Mouse (Mus musculus) MEL (cell line): ENCODE measurements at regions not wholly inside any gene's neighbourhood (a gene's known extent, or its start where the extent isn't known, plus 50 kb on each side); places are given as distances from the start of the nearest gene placed in this dataset.

Source experiments
- DNase-seq: peaks from one replicate; pipeline ENCODE4 v3.0.0; 2011; ENCODE audit warnings: low read depth, low spot score
- H3K27ac ChIP-seq: 2 replicates; pipeline ENCODE4 v1.5.1; 2012; ENCODE audit warnings: low read depth, mild to moderate bottlenecking, control low read depth, low read length, moderate library complexity; ENCODE audit not compliant: control insufficient read depth
- H3K27me3 ChIP-seq, 2 experiments: fragments of 150-350 bp in 1 of 2; sonication (generic) in 1 of 2; 2 replicates each; pipeline ENCODE4 v1.6.1; 2012; ENCODE audit warnings: low read length in 2 of 2, mild to moderate bottlenecking in 2 of 2, improper control_type of control experiment in 1 of 2, moderate library complexity in 1 of 2; ENCODE audit not compliant: insufficient read depth in 2 of 2, control insufficient read depth in 1 of 2
- H3K36me3 ChIP-seq, 2 experiments: 2 replicates each; pipeline ENCODE4 v1.6.1; 2012 to 2014; ENCODE audit warnings: low read length in 2 of 2, improper control_type of control experiment in 1 of 2, inconsistent platforms in 1 of 2, mild to moderate bottlenecking in 1 of 2; ENCODE audit not compliant: insufficient read depth in 2 of 2, control insufficient read depth in 1 of 2
- H3K4me1 ChIP-seq, 2 experiments: fragments of 150-350 bp in 1 of 2; sonication (generic) in 1 of 2; 2 replicates each; pipeline ENCODE4 v1.6.1; 2012; ENCODE audit warnings: low read length in 2 of 2, improper control_type of control experiment in 1 of 2, mild to moderate bottlenecking in 1 of 2; ENCODE audit not compliant: insufficient read depth in 2 of 2, control insufficient read depth in 1 of 2
- H3K4me3 ChIP-seq, 2 experiments: fragments of 150-350 bp in 1 of 2; sonication (generic) in 1 of 2; 2 replicates each; pipeline ENCODE4 v1.5.1; 2012; ENCODE audit warnings: low read depth in 2 of 2, low read length in 2 of 2, mild to moderate bottlenecking in 2 of 2, moderate library complexity in 2 of 2, control low read depth in 1 of 2, improper control_type of control experiment in 1 of 2; ENCODE audit not compliant: control insufficient read depth in 1 of 2, insufficient read depth in 1 of 2
- H3K79me2 ChIP-seq: 2 replicates; pipeline ENCODE4 v1.6.1; 2012; ENCODE audit warnings: mild to moderate bottlenecking, low read length, moderate library complexity; ENCODE audit not compliant: control insufficient read depth, poor library complexity, insufficient read depth
- H3K9ac ChIP-seq: 2 replicates; pipeline ENCODE4 v1.6.1; 2012; ENCODE audit warnings: low read depth, mild to moderate bottlenecking, control low read depth, low read length, moderate library complexity; ENCODE audit not compliant: control insufficient read depth, poor library complexity, severe bottlenecking
- H3K9me3 ChIP-seq: fragments of 150-350 bp; sonication (generic); replicated peaks from 2 replicates; pipeline ENCODE4 v1.6.1; 2012; ENCODE audit warnings: mild to moderate bottlenecking, low read length, improper control_type of control experiment, moderate library complexity; ENCODE audit not compliant: insufficient read depth
- BHLHE40 ChIP-seq: IDR thresholded peaks from 2 replicates; pipeline ENCODE4 v1.6.1; 2012; ENCODE audit warnings: low read depth, mild to moderate bottlenecking, inconsistent platforms, low read length, improper control_type of control experiment, borderline replicate concordance
- CHD2 ChIP-seq: IDR thresholded peaks from 2 replicates; pipeline ENCODE4 v1.6.1; 2011; ENCODE audit warnings: low read length, improper control_type of control experiment
- CTCF ChIP-seq, 3 experiments: IDR thresholded peaks in 2 of 3; conservative IDR thresholded peaks in 1 of 3; 2 replicates each; pipeline ENCODE4 v1.5.1; 2011 to 2012; ENCODE audit warnings: low read length in 3 of 3, low read depth in 2 of 3, mild to moderate bottlenecking in 2 of 3, improper control_type of control experiment in 1 of 3, inconsistent platforms in 1 of 3, mixed read lengths in 1 of 3, moderate library complexity in 1 of 3; ENCODE audit not compliant: control insufficient read depth in 1 of 3, insufficient read depth in 1 of 3, poor library complexity in 1 of 3, severe bottlenecking in 1 of 3
- E2F4 ChIP-seq: IDR thresholded peaks from 2 replicates; pipeline ENCODE4 v1.6.1; 2011; ENCODE audit warnings: low read depth, low read length, improper control_type of control experiment, borderline replicate concordance
- ELF1 ChIP-seq: IDR thresholded peaks from 2 replicates; pipeline ENCODE4 v1.6.1; 2014; ENCODE audit warnings: low read depth, mild to moderate bottlenecking, inconsistent platforms, low read length, improper control_type of control experiment, moderate library complexity
- EP300 ChIP-seq, 2 experiments: IDR thresholded peaks; 2 replicates each; pipeline ENCODE4 v1.6.1; 2011; ENCODE audit warnings: improper control_type of control experiment in 2 of 2, low read length in 2 of 2, low read depth in 1 of 2, mild to moderate bottlenecking in 1 of 2
- ETS1 ChIP-seq: IDR thresholded peaks from 2 replicates; pipeline ENCODE4 v1.6.1; 2012; ENCODE audit warnings: low read depth, mild to moderate bottlenecking, inconsistent platforms, low read length, improper control_type of control experiment, moderate library complexity
- HCFC1 ChIP-seq: IDR thresholded peaks from 2 replicates; pipeline ENCODE4 v1.6.1; 2012; ENCODE audit warnings: low read depth, mild to moderate bottlenecking, inconsistent platforms, low read length, improper control_type of control experiment, moderate library complexity
- KAT2A ChIP-seq: conservative IDR thresholded peaks from 2 replicates; pipeline ENCODE4 v1.6.1; 2012; ENCODE audit warnings: low read depth, low read length, improper control_type of control experiment, inconsistent platforms
- MAFK ChIP-seq: IDR thresholded peaks from 2 replicates; pipeline ENCODE4 v1.6.1; 2011; ENCODE audit warnings: low read depth, mild to moderate bottlenecking, low read length, improper control_type of control experiment, borderline replicate concordance
- MYB ChIP-seq: IDR thresholded peaks from 2 replicates; pipeline ENCODE4 v1.6.1; 2011; ENCODE audit warnings: mild to moderate bottlenecking, low read depth, low read length, improper control_type of control experiment
- NRF1 ChIP-seq: IDR thresholded peaks from 2 replicates; pipeline ENCODE4 v1.6.1; 2014; ENCODE audit warnings: low read depth, mild to moderate bottlenecking, inconsistent platforms, low read length, improper control_type of control experiment, moderate library complexity; ENCODE audit not compliant: poor library complexity, insufficient read depth, severe bottlenecking
- POLR2AphosphoS2 ChIP-seq: IDR thresholded peaks from 2 replicates; pipeline ENCODE4 v1.6.1; 2011; ENCODE audit warnings: low read length, improper control_type of control experiment
- SIN3A ChIP-seq: IDR thresholded peaks from 2 replicates; pipeline ENCODE4 v1.6.1; 2012; ENCODE audit warnings: low read length, improper control_type of control experiment, inconsistent platforms
- TAL1 ChIP-seq: IDR thresholded peaks from 2 replicates; pipeline ENCODE4 v1.6.1; 2012; ENCODE audit warnings: mild to moderate bottlenecking, inconsistent platforms, low read length, moderate library complexity, mixed read lengths
- TCF12 ChIP-seq: IDR thresholded peaks from 2 replicates; pipeline ENCODE4 v1.6.1; 2014; ENCODE audit warnings: low read depth, mild to moderate bottlenecking, inconsistent platforms, low read length, improper control_type of control experiment, moderate library complexity
- UBTF ChIP-seq: IDR thresholded peaks from 2 replicates; pipeline ENCODE4 v1.6.1; 2012; ENCODE audit warnings: low read depth, mild to moderate bottlenecking, inconsistent platforms, low read length, improper control_type of control experiment, moderate library complexity, borderline replicate concordance; ENCODE audit not compliant: insufficient read depth
- USF1 ChIP-seq: IDR thresholded peaks from 2 replicates; pipeline ENCODE4 v1.6.1; 2014; ENCODE audit warnings: low read depth, mild to moderate bottlenecking, inconsistent platforms, low read length, improper control_type of control experiment, moderate library complexity
- ZC3H11A ChIP-seq: IDR thresholded peaks from 2 replicates; pipeline ENCODE4 v1.6.1; 2012; ENCODE audit warnings: low read depth, mild to moderate bottlenecking, inconsistent platforms, low read length, improper control_type of control experiment
- ZNF384 ChIP-seq: IDR thresholded peaks from 2 replicates; pipeline ENCODE4 v1.6.1; 2012; ENCODE audit warnings: low read depth, mild to moderate bottlenecking, inconsistent platforms, low read length, improper control_type of control experiment

GRCm38 (mm10) chrX:11387200-11387940 is 59.7 kb downstream of the H2al1j start:
- H3K79me2 ChIP-seq: no peaks in the 10 kb centered on the region
- no peak overlapping the region for H3K4me3 ChIP-seq
- TF ChIP-seq ZNF384 (no peak), E2F4 (no peak), SIN3A (no peak), MYB (no peak), POLR2AphosphoS2 (no peak), UBTF (no peak), MAFK (no peak), EP300 (IDR thresholded peaks at IDR 0.05; ENCODE audit: low read depth in 1 of 2, low read length in 2 of 2) (no peak), CTCF (IDR thresholded peaks at IDR 0.05 in 2 of 3, conservative IDR thresholded peaks at IDR 0.05 in 1 of 3; ENCODE audit: control insufficient read depth in 1 of 3, insufficient read depth in 1 of 3, low read depth in 2 of 3, low read length in 3 of 3, poor library complexity in 1 of 3, severe bottlenecking in 1 of 3) (no peak), KAT2A (no peak), TAL1 (no peak), TCF12 (no peak)
- H3K36me3 ChIP-seq: no peaks in the 10 kb centered on the region
- H3K27me3 ChIP-seq: no peaks in the 10 kb centered on the region
- H3K9ac ChIP-seq: no peak overlapping the region
- no peak for DNase-seq
- H3K9me3 ChIP-seq: no peaks in the 10 kb centered on the region
- H3K4me1 ChIP-seq: no peaks in the 10 kb centered on the region
- no peak overlapping the region for H3K27ac ChIP-seq

GRCm38 (mm10) chrX:11388860-11389259 is 61.2 kb downstream of the H2al1j start:
- H3K9me3 ChIP-seq: no peaks in the 10 kb centered on the region
- H3K27me3 ChIP-seq: no peaks in the 10 kb centered on the region
- no peak overlapping the region for H3K4me3 ChIP-seq
- no peak for DNase-seq
- H3K79me2 ChIP-seq: no peaks in the 10 kb centered on the region
- TF ChIP-seq E2F4: no peak
- TF ChIP-seq CTCF (IDR thresholded peaks at IDR 0.05 in 2 of 3, conservative IDR thresholded peaks at IDR 0.05 in 1 of 3; ENCODE audit: control insufficient read depth in 1 of 3, insufficient read depth in 1 of 3, low read depth in 2 of 3, low read length in 3 of 3, poor library complexity in 1 of 3, severe bottlenecking in 1 of 3): no peak
- no peak for TF ChIP-seq USF1
- TF ChIP-seq ELF1: no peak
- no peak for TF ChIP-seq HCFC1
- TF ChIP-seq CHD2: no peak
- TF ChIP-seq BHLHE40: no peak
- TF ChIP-seq ETS1: no peak
- TF ChIP-seq MAFK: no peak
- no peak for TF ChIP-seq NRF1
- no peak for TF ChIP-seq ZC3H11A
- H3K9ac ChIP-seq: no peak overlapping the region
- H3K27ac ChIP-seq: no peak overlapping the region
- no peaks in the 10 kb centered on the region for H3K4me1 ChIP-seq
- no peaks in the 10 kb centered on the region for H3K36me3 ChIP-seq
